Mouse (Mus musculus): ENCODE data around the gene Khsrp. TPM values are rescaled to one million over a fixed set of nuclear protein-coding genes. Genes with fewer than 3 reads are reported as not detected.

Khsrp gene
- polyA plus RNA-seq (2012; rRNA removed): 142 and 166 TPM in 2 replicates

GRCm38 (mm10) chr17:57030931-57031660 is at the start of gene Khsrp:
Khsrp (minus strand) TSS chr17:57031522.

DNA sequence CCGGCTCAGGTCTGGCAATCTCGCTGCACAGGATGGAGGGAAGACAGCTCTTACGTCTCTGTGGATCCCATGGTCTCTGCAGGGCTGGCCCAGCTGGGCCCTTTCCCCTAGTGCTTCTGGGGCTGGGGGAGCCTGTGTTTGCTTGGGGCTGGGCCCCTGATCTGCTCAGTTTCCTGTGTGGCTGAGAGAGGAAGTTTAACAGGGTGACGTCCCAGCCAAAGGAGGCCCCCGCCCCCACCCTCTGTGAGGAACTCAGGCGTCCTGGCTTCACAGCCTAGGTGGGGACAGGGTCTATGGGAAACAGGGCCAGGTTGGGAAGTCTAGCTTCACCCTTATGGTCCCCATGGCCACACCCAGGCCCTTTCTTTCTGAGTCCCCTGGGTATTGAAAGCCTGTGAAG is 47.0 kb upstream of the Khsrp start, which contains the start of gene Dennd1c:
TSS of gene Dennd1c (minus strand) at position 179 of the 400 bp plus-strand sequence.

DNA sequence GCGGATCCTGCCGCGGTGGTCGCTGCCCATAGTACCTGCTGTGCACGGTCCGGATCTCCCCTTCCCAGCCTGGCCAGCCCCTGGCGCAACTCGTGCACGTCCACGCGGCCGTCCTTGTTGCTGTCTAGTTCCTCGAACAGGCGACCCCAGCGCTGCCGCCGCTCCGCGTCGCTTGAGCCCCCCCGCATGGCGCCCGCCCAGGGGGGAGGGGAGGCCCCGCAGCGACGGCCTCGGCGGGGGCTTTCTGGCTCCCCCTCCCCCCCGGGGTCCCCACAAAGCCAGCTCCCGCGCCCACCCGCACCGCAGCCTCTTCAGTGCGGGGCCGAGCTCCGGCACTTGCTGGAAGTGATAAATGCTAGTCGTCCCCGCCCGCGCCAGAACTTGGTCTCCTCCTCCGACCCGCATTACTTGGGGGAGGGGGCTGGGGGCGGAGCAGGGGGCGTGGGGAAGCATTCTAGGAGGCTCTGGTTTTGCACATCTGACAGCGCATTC is 28.2 kb upstream of the Khsrp start, which contains the start of gene Slc25a23:
TSS of gene Slc25a23 (minus strand) at position 378 of the 492 bp plus-strand sequence.

DNA sequence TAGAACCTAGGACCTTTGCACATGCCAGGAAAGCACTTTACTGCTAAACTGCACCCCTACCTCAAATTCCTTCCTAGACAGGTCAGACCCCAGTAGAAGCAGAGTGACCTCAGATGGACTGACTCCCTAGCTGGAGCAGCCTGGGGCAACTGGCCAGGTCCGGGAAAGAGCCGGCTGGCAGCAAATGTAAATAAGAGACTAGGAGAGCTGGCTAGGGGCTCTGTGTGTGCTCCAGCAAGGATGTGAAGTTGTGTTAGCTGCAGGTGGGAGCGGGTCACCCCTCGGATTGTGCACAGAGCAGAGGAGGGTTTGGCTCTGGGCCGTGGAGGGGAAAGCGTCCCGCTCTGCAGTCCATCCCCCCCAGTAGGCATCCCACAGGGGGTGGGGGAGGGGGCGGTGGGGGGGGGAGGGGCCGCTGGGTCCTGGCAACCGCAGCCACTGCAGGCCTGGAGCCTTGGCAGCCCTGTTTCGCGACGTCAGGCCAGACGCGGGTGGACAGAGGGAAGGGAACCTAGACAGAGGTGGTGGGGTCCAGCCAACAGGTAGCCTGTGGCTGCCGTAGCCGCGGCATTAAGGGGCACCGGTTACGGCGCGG is 27.7 kb upstream of the Khsrp start, which contains the start of gene Crb3:
TSS of gene Crb3 (plus strand) at position 215 of the 595 bp plus-strand sequence.

GRCm38 (mm10) chr17:57041554-57041953 is 10.2 kb upstream of the Khsrp start, which contains the start of gene Slc25a41:
Slc25a41 (minus strand) TSS chr17:57041654.

DNA sequence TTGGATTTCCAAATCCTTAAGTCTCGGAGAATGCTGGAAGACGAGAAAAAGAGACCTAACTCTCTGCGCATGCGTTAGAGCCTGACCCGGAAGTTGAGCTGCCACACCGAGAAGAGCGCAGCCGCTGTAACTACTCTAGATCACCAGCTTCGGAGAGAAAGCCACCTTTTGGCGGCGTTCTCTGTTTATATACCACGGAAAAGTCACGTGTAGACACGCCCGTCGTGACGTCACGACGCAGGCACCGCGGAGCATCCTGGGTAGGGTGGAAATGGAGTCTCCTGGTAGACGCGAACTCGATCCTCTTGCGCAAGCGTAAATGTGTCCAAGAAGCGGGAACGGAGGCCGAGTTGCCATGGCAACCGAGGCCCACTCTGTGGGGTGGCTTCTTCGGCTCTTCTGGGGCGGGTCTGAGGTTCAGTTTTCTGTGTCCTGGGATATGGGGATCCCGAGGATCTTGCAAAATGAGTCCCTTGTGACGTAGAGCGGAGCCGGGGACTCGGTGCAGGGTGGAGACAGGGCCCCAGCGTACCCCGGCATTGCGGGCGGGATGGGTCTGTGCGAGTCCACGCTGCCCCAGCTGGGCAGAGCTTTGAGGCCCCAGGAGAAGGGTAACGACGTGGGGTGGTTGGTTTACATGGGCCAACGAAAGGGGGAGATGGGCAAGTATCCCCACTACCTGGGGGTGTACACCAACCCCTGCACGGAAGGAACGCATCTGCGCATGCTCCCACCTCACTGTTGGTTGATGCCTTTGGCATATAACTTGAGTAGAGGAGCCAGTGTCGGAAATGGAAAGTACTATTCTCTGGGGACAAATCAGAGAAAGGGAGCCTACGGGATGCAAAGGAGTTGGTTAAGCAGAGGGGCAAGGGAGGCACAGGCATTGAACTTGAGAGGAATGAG is 19.8 kb downstream of the Khsrp start, which contains the start of the genes Gtf2f1 and Gm17949:
TSS of gene Gtf2f1 (minus strand) at position 53 of the 906 bp plus-strand sequence.
TSS of gene Gm17949 (plus strand) at position 234 of the 906 bp plus-strand sequence.

DNA sequence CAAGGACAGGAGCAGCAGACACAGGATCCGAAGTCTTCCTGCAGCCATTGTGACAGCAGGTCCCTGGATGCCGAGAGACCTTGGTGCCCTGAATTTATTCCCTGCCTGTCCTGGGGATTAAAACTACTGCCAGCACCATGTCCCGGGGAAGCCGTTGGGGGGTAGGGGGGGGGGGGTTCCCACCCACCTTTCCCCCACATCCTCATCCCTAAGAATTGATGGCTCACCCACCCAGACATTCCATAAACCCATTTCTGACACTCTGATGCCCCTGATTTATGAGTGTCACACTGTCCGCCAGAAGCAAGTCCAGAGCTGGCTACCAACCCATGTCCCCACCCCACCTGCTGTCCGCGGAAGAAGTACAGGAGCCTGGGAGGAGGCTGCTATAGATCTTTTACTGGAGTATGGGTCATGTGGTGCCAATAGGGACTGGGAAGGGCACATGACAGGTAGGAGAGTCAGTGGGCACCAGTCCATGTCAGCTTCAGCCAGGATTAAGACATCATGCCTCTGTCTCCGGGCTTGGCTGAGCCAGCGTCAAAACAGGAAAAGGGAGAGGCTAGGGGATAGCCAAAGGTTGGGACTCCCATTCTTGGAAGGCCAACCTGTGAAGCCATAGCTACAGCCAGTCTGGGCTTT is 31.2 kb downstream of the Khsrp start, which contains the start of gene Pspn:
TSS of gene Pspn (minus strand) at position 51 of the 642 bp plus-strand sequence.

GRCm38 (mm10) chr17:56997029-56997667 is 34.2 kb downstream of the Khsrp start, which contains the start of gene Alkbh7:
Alkbh7 (plus strand) TSS chr17:56997339.

GRCm38 (mm10) chr17:56990115-56990746 is 41.1 kb downstream of the Khsrp start, which contains the start of gene Clpp:
Clpp (plus strand) TSS chr17:56990305.

GRCm38 (mm10) chr17:56982013-56982412 is 49.3 kb downstream of the Khsrp start, which contains the start of gene Acer1:
Acer1 (minus strand) TSS chr17:56982126.

Other genes starting within 250 kb of the Khsrp start
- gene Rfx2, start 200.5 kb downstream of the Khsrp start, polyA plus RNA-seq (2012; rRNA removed): 26.0 and 26.5 TPM in 2 replicates
- 0.05 TPM in 1 of 2 replicates, not detected in the other for gene Acsbg2, start 157.1 kb downstream of the Khsrp start, polyA plus RNA-seq (2012; rRNA removed)
- 0.16 and 0.37 TPM in 2 replicates for gene 1700061G19Rik, start 156.0 kb downstream of the Khsrp start, polyA plus RNA-seq (2012; rRNA removed)
- gene Mllt1, start 96.1 kb downstream of the Khsrp start, polyA plus RNA-seq (2012; rRNA removed): 94.1 and 98.4 TPM in 2 replicates
- gene Acer1, start 49.4 kb downstream of the Khsrp start, polyA plus RNA-seq (2012; rRNA removed): 0.14 TPM in 2 replicates
- gene Clpp, start 41.2 kb downstream of the Khsrp start, polyA plus RNA-seq (2012; rRNA removed): 290 and 341 TPM in 2 replicates
- gene Alkbh7, start 34.2 kb downstream of the Khsrp start, polyA plus RNA-seq (2012; rRNA removed): 86.7 and 97.3 TPM in 2 replicates
- 1.3 and 1.6 TPM in 2 replicates for gene Pspn, start 31.5 kb downstream of the Khsrp start, polyA plus RNA-seq (2012; rRNA removed)
- 34.5 and 38.2 TPM in 2 replicates for gene Gtf2f1, start 20.2 kb downstream of the Khsrp start, polyA plus RNA-seq (2012; rRNA removed)
- not detected in 2 replicates for gene Gm17949, start 20.1 kb downstream of the Khsrp start, polyA plus RNA-seq (2012; rRNA removed)
- 0.12 and 0.25 TPM in 2 replicates for gene Slc25a41, start 10.1 kb upstream of the Khsrp start, polyA plus RNA-seq (2012; rRNA removed)
- gene Crb3, start 27.6 kb upstream of the Khsrp start, polyA plus RNA-seq (2012; rRNA removed): 24.0 and 26.3 TPM in 2 replicates
- 60.7 and 77.3 TPM in 2 replicates for gene Slc25a23, start 28.3 kb upstream of the Khsrp start, polyA plus RNA-seq (2012; rRNA removed)
- 5.0 and 6.5 TPM in 2 replicates for gene Dennd1c, start 47.0 kb upstream of the Khsrp start, polyA plus RNA-seq (2012; rRNA removed)
- 6.7 and 6.9 TPM in 2 replicates for gene Tubb4a, start 56.3 kb upstream of the Khsrp start, polyA plus RNA-seq (2012; rRNA removed)
- 4.4 and 5.3 TPM in 2 replicates for gene Tnfsf9, start 73.8 kb upstream of the Khsrp start, polyA plus RNA-seq (2012; rRNA removed)
- 0.18 and 0.34 TPM in 2 replicates for gene Cd70, start 118.3 kb upstream of the Khsrp start, polyA plus RNA-seq (2012; rRNA removed)
- gene Tnfsf14, start 162.7 kb upstream of the Khsrp start, polyA plus RNA-seq (2012; rRNA removed): 0.52 and 0.68 TPM in 2 replicates
- gene C3, start 196.6 kb upstream of the Khsrp start, polyA plus RNA-seq (2012; rRNA removed): 197 and 243 TPM in 2 replicates
- 78.1 and 78.3 TPM in 2 replicates for gene Gpr108, start 216.9 kb upstream of the Khsrp start, polyA plus RNA-seq (2012; rRNA removed)
- 33.5 and 37.3 TPM in 2 replicates for gene Trip10, start 217.9 kb upstream of the Khsrp start, polyA plus RNA-seq (2012; rRNA removed)
- 3.4 and 3.8 TPM in 2 replicates for gene Vav1, start 247.6 kb upstream of the Khsrp start, polyA plus RNA-seq (2012; rRNA removed)